Mouse (Mus musculus) ES-E14 (cell line): ENCODE data around the gene Adgrl3. TPM values are rescaled to one million over a fixed set of nuclear protein-coding genes. Genes with fewer than 3 reads are reported as not detected.

ENCODE experiments used
- DNase-seq: peaks from one replicate; pipeline ENCODE4 v3.0.0-alpha.2; 2013; ENCODE audit warnings: low read depth, low spot score
- H3K27ac ChIP-seq: 2 replicates; pipeline ENCODE4 v1.5.1; 2012; ENCODE audit warnings: low read depth, mild to moderate bottlenecking, low read length, moderate library complexity, mixed read lengths; ENCODE audit not compliant: poor library complexity, insufficient read depth, severe bottlenecking
- H3K36me3 ChIP-seq: 2 replicates; pipeline ENCODE4 v1.6.1; 2012; ENCODE audit warnings: mild to moderate bottlenecking, low read length, moderate library complexity, mixed read lengths; ENCODE audit not compliant: control insufficient read depth, poor library complexity, insufficient read depth, severe bottlenecking
- H3K4me1 ChIP-seq, 2 experiments: fragments of 150-350 bp in 1 of 2; sonication (generic) in 1 of 2; 2 replicates each; pipeline ENCODE4 v1.6.1; 2012; ENCODE audit warnings: low read length in 2 of 2, mild to moderate bottlenecking in 1 of 2, mixed read lengths in 1 of 2; ENCODE audit not compliant: control insufficient read depth in 2 of 2, insufficient read depth in 2 of 2, poor library complexity in 1 of 2
- H3K4me3 ChIP-seq, 2 experiments: fragments of 150-350 bp in 1 of 2; sonication (generic) in 1 of 2; 2 replicates each; pipeline ENCODE4 v1.5.1; 2012; ENCODE audit warnings: low read length in 2 of 2, low read depth in 1 of 2, mild to moderate bottlenecking in 1 of 2, mixed read lengths in 1 of 2; ENCODE audit not compliant: insufficient read depth in 1 of 2, poor library complexity in 1 of 2, severe bottlenecking in 1 of 2
- H3K9ac ChIP-seq: 2 replicates; pipeline ENCODE4 v1.6.1; 2012; ENCODE audit warnings: low read depth, mild to moderate bottlenecking, low read length, mixed read lengths; ENCODE audit not compliant: poor library complexity, insufficient read depth, severe bottlenecking
- H3K9me3 ChIP-seq: fragments of 150-350 bp; sonication (generic); 2 replicates; pipeline ENCODE4 v1.6.1; 2012; ENCODE audit warnings: low read depth, mild to moderate bottlenecking, low read length; ENCODE audit not compliant: control insufficient read depth, insufficient read depth
- CHD2 ChIP-seq: IDR thresholded peaks from 2 replicates; pipeline ENCODE4 v1.6.1; 2014; ENCODE audit warnings: mild to moderate bottlenecking, low read depth, low read length, inconsistent platforms
- HCFC1 ChIP-seq: IDR thresholded peaks from 2 replicates; pipeline ENCODE4 v1.6.1; 2012; ENCODE audit warnings: low read length, inconsistent platforms, borderline replicate concordance; ENCODE audit not compliant: insufficient read depth
- MAFK ChIP-seq: IDR thresholded peaks from 2 replicates; pipeline ENCODE4 v1.6.1; 2014; ENCODE audit warnings: mild to moderate bottlenecking, low read depth, low read length, inconsistent platforms; ENCODE audit not compliant: insufficient read depth
- ZC3H11A ChIP-seq: IDR thresholded peaks from 2 replicates; pipeline ENCODE4 v1.6.1; 2012; ENCODE audit warnings: low read depth, mild to moderate bottlenecking, inconsistent platforms, low read length, borderline replicate concordance
- ZNF384 ChIP-seq: IDR thresholded peaks from 2 replicates; pipeline ENCODE4 v1.6.1; 2012; ENCODE audit warnings: low read depth, low read length, inconsistent platforms
- in situ Hi-C, 2 experiments: fragments of 600-800 bp; cut with MboI; formaldehyde crosslinking; loops; one replicate each; pipeline ENCODE4 v1.15.1; 2025; ENCODE audit warnings: low sequenced_read_pairs in 2 of 2, inconsistent platforms in 1 of 2; ENCODE audit not compliant: unreplicated experiment in 2 of 2
- total RNA-seq: library from RNA; depleted of rRNA; stranded (reverse); fragments of 300-350 nt; gene quantifications from 2 replicates; pipeline ENCODE4 v1.2.3, GENCODE M21; 2012

Adgrl3 gene
- total RNA-seq, 1 experiment: 5.4 TPM

- no peak overlapping the region for H3K9ac ChIP-seq
- TF ChIP-seq MAFK: no peak
- TF ChIP-seq CHD2: no peak
- TF ChIP-seq ZNF384: no peak
- TF ChIP-seq HCFC1: no peak
- TF ChIP-seq ZC3H11A: no peak
- H3K27ac ChIP-seq: no peak overlapping the region
- H3K36me3 ChIP-seq: no peaks in the 10 kb centered on the region
- no peak overlapping the region for H3K4me3 ChIP-seq
- H3K9me3 ChIP-seq: no peaks in the 10 kb centered on the region
- DNase-seq: no peak
- H3K4me1 ChIP-seq: peaks cover 0 to 8% of the 10 kb centered on the region in 2 experiments; a peak in 3 of 4 replicates
- in situ Hi-C loops: no loop called here
These were observed 249.8 kb downstream of the Adgrl3 start for GRCm38 (mm10) chr5:81269689-81270088.

- Histone ChIP-seq H3K36me3 (no peaks in the 10 kb centered on the region), H3K9me3 (no peaks in the 10 kb centered on the region), H3K4me1 (no peaks in the 10 kb centered on the region), H3K9ac (no peak overlapping the region), H3K4me3 (no peak overlapping the region), H3K27ac (no peak overlapping the region)
- in situ Hi-C loops: no loop called here
- no peak for DNase-seq
- TF ChIP-seq HCFC1: no peak
- no peak for TF ChIP-seq MAFK
- TF ChIP-seq ZC3H11A: no peak
- no peak for TF ChIP-seq ZNF384
These were observed 255.6 kb downstream of the Adgrl3 start for GRCm38 (mm10) chr5:81275346-81276047.

GRCm38 (mm10) chr5:81279246-81279645 is 259.3 kb downstream of the Adgrl3 start:
- no peak overlapping the region for H3K4me3 ChIP-seq
- no peaks in the 10 kb centered on the region for H3K4me1 ChIP-seq
- H3K36me3 ChIP-seq: no peaks in the 10 kb centered on the region
- no peak for DNase-seq
- H3K9me3 ChIP-seq: no peaks in the 10 kb centered on the region
- no peak overlapping the region for H3K9ac ChIP-seq
- in situ Hi-C loops: no loop called here
- H3K27ac ChIP-seq: no peak overlapping the region
- TF ChIP-seq MAFK (no peak), CHD2 (no peak), HCFC1 (no peak), ZC3H11A (no peak), ZNF384 (no peak)

GRCm38 (mm10) chr5:81285643-81286042 is 265.7 kb downstream of the Adgrl3 start:
- in situ Hi-C loops: no loop called here
- no peak for DNase-seq
- Histone ChIP-seq H3K36me3 (no peaks in the 10 kb centered on the region), H3K9me3 (no peaks in the 10 kb centered on the region), H3K4me3 (no peak overlapping the region), H3K9ac (no peak overlapping the region), H3K27ac (no peak overlapping the region), H3K4me1 (no peaks in the 10 kb centered on the region)
- TF ChIP-seq ZC3H11A: no peak
- no peak for TF ChIP-seq HCFC1
- TF ChIP-seq ZNF384: no peak
- TF ChIP-seq CHD2: no peak
- no peak for TF ChIP-seq MAFK

- Histone ChIP-seq H3K4me3 (no peak overlapping the region), H3K36me3 (no peaks in the 10 kb centered on the region), H3K4me1 (no peaks in the 10 kb centered on the region), H3K9me3 (no peaks in the 10 kb centered on the region), H3K27ac (no peak overlapping the region), H3K9ac (no peak overlapping the region)
- TF ChIP-seq ZC3H11A (no peak), CHD2 (no peak), ZNF384 (no peak)
- in situ Hi-C loops: no loop called here
- DNase-seq: no peak
These were observed 281.9 kb downstream of the Adgrl3 start for GRCm38 (mm10) chr5:81301874-81302273.
